Mouse (Mus musculus) hindbrain, embryonic 11.5 days (tissue): ENCODE data around the gene Wasf1. TPM values are rescaled to one million over a fixed set of nuclear protein-coding genes. Genes with fewer than 3 reads are reported as not detected.

ENCODE experiments used
- ATAC-seq: fragments of 200-750 bp; cut with Nextera tagmentation; 2 replicates; pipeline ENCODE4 v1.8.0; 2017; ENCODE audit warnings: mild to moderate bottlenecking, moderate TSS enrichment, moderate library complexity; ENCODE audit not compliant: low FRiP score
- DNase-seq: peaks from one replicate; pipeline ENCODE4 v3.0.0-alpha.2; 2015; ENCODE audit warnings: low spot score
- H3K27ac ChIP-seq: fragments of 300-500 bp; sonication (generic); 2 replicates; pipeline ENCODE4 v1.5.1; 2014; ENCODE audit warnings: mild to moderate bottlenecking, low read depth, low read length
- H3K27me3 ChIP-seq: fragments of 300-500 bp; sonication (generic); 2 replicates; pipeline ENCODE4 v1.6.1; 2014; ENCODE audit warnings: mild to moderate bottlenecking, low read length, moderate library complexity, mixed read lengths; ENCODE audit not compliant: control insufficient read depth, insufficient read depth
- H3K36me3 ChIP-seq: fragments of 300-500 bp; sonication (generic); 2 replicates; pipeline ENCODE4 v1.6.1; 2014; ENCODE audit warnings: mild to moderate bottlenecking, low read length, moderate library complexity, mixed read lengths; ENCODE audit not compliant: control insufficient read depth, insufficient read depth
- H3K4me1 ChIP-seq: fragments of 300-500 bp; sonication (generic); replicated peaks from 2 replicates; pipeline ENCODE4 v1.6.1; 2014; ENCODE audit warnings: low read length, mixed read lengths; ENCODE audit not compliant: control insufficient read depth, insufficient read depth
- H3K4me2 ChIP-seq: fragments of 300-500 bp; sonication (generic); replicated peaks from 2 replicates; pipeline ENCODE4 v1.6.1; 2014; ENCODE audit warnings: mild to moderate bottlenecking, low read depth, low read length
- H3K4me3 ChIP-seq: fragments of 300-500 bp; sonication (generic); 2 replicates; pipeline ENCODE4 v1.5.1; 2014; ENCODE audit warnings: low read depth, low read length
- H3K9ac ChIP-seq: fragments of 300-500 bp; sonication (generic); 2 replicates; pipeline ENCODE4 v1.6.1; 2014; ENCODE audit warnings: low read depth, low read length
- H3K9me3 ChIP-seq: fragments of 300-500 bp; sonication (generic); 2 replicates; pipeline ENCODE4 v1.6.1; 2016; ENCODE audit warnings: low read length; ENCODE audit not compliant: control insufficient read depth
- WGBS: fragments of 180-500 bp; shearing (Covaris S2); extraction: QIAGEN DNeasy Blood & Tissue Kit; methylation state at CpG from one replicate; pipeline ENCODE4 v1.1.7; 2014; 5-methylcytosine and 5-hydroxymethylcytosine counted together
- polyA plus RNA-seq: library from polyadenylated mRNA; unstranded; fragments of >200 nt; fragmentation: Nextera tagmentation; extraction: Ambion mirVana; gene quantifications from 2 replicates; pipeline ENCODE4 v1.2.1, GENCODE M21; 2014

Gene Wasf1
- polyA plus RNA-seq, 1 experiment from 2014 or later = 43.8 TPM

DNA sequence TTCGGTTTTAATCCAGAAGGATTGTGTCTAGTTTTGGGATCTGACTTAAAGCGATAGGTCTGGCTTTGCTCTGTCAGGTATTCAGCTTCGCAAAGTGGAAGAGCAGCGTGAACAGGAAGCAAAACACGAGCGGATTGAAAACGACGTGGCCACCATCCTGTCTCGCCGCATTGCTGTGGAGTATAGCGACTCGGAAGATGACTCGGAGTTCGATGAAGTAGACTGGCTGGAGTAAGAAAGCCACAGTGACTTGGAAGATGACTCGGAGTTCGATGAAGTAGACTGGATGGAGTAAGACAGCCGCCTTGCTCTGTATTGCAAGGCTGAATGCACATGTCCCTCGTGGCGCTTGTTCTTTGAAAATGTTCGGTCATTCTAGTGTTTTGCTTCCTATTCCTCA, 54.3 kb downstream of the Wasf1 start:
- ATAC-seq = no peak
- WGBS = 95% methylated on average over 20 of the region's 20 CpGs

DNA sequence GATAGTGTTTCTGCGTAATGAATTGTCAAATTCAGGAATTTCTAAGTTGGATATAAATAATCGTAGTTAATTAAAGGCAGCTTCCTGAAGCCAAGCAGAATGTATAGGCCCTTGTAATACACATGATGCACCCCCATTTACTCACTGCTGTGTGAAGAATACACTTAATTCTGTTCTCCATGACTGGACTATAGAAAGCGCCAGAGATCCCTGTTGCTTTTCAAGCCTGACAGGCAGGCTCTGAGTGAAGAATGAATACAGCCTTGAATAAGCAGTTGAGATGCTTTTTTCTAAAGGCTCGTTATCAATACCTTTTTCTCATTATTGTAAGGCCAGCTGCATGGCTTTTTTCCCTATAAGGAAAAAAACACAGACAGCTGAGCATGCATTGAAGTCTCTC, 59.4 kb downstream of the Wasf1 start:
- H3K27me3 ChIP-seq = no peaks in the 10 kb centered on the region
- 0 out of 2 replicates have a peak, but pooled peaks cover 2% of the 10 kb centered on the region for H3K36me3 ChIP-seq
- H3K4me3 ChIP-seq = no peak overlapping the region
- 44% methylated on average over 4 of the region's 4 CpGs for WGBS
- DNase-seq (peak; percentile 23), ATAC-seq (peak; percentile 71; the same call in 1 of the 2 replicates)
- H3K9me3 ChIP-seq = no peaks in the 10 kb centered on the region
- no peak overlapping the region for H3K4me2 ChIP-seq
- no peaks in the 10 kb centered on the region for H3K4me1 ChIP-seq
- no peak overlapping the region for H3K27ac ChIP-seq
- H3K9ac ChIP-seq = no peak overlapping the region

More for the DNA sequence above, 54.3 kb downstream of the Wasf1 start:
- no peak overlapping the region for H3K27ac ChIP-seq
- H3K4me3 ChIP-seq = no peak overlapping the region
- no peak overlapping the region for H3K9ac ChIP-seq
- H3K4me2 ChIP-seq = no peak overlapping the region
- no peak for DNase-seq
- no peaks in the 10 kb centered on the region for H3K27me3 ChIP-seq
- H3K36me3 ChIP-seq = no peaks in the 10 kb centered on the region; the same call in 1 of the 2 replicates
- no peaks in the 10 kb centered on the region for H3K9me3 ChIP-seq
- H3K4me1 ChIP-seq = no peaks in the 10 kb centered on the region

DNA sequence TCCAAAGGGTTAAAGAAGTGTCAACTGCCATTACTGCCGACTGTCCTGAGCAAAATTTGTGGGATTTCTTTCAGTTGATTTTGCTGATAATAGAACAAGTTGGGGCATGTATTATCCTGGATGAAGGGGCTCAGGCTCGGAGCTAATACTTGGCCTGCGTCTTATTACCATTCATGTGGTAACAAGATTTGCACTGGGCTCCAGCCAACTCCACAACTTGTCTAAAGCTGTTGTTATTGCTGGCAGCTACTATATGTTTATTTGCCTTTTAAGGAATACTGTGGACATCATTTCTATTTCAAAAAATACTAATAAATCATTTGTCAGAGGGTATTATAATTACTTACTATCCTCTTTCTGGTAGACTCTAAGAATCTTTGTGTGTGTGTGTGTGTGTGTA, 66.9 kb downstream of the Wasf1 start:
- 87% methylated on average over 3 of the region's 3 CpGs for WGBS
- DNase-seq (no peak), ATAC-seq (no peak)
- Histone ChIP-seq H3K4me1 (no peaks in the 10 kb centered on the region), H3K9ac (no peak overlapping the region), H3K36me3 (0 out of 2 replicates have a peak, but pooled peaks cover 2% of the 10 kb centered on the region), H3K4me3 (no peak overlapping the region), H3K4me2 (no peak overlapping the region), H3K9me3 (no peaks in the 10 kb centered on the region), H3K27me3 (no peaks in the 10 kb centered on the region), H3K27ac (no peak overlapping the region)

DNA sequence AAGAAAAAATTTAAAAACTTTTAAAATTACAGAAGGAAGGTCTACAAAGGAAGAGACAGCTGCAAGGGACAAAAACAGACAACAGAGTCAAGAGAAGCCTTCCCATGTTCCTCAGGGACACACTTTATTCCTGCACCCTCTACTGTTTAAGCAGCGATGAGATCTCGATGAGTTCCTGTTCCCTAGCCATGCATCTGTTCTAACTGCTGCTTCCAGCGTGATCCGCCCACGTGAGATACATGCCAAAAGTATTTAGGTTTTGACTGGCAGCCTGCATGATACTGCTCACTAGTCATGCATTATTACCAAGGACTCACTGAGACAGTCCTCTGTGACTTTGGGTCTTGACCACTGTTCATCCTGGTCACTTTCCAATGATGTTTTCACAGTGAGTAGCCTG, 72.9 kb downstream of the Wasf1 start:
- DNase-seq (no peak), ATAC-seq (no peak)
- H3K4me3 ChIP-seq = no peak overlapping the region
- H3K4me2 ChIP-seq = no peak overlapping the region
- H3K36me3 ChIP-seq = no peaks in the 10 kb centered on the region
- H3K9me3 ChIP-seq = no peaks in the 10 kb centered on the region
- WGBS = 89% methylated on average over 5 of the region's 5 CpGs
- H3K27me3 ChIP-seq = no peaks in the 10 kb centered on the region
- no peak overlapping the region for H3K27ac ChIP-seq
- no peaks in the 10 kb centered on the region for H3K4me1 ChIP-seq
- H3K9ac ChIP-seq = no peak overlapping the region

DNA sequence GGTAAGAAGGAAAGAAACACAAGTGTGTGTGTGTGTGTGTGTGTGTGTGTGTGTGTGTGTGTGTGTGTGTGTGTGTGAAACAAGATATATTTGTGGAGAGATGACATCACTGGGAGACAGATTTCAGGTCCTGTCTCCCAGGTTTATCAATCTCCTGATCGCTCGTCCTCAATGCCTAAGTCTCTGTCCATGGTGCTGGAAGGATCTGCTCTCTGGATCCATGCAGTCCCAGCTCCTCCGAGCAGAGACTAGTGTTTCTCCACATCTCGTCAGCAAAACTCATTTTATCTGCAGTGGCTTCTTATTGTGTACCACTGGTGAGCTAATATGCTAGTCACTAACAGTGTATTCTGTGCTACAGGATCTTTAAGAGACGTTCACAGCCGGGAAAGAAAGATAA, 78.1 kb downstream of the Wasf1 start:
- Histone ChIP-seq H3K9ac (no peak overlapping the region), H3K4me2 (no peak overlapping the region), H3K9me3 (no peaks in the 10 kb centered on the region), H3K4me3 (no peak overlapping the region), H3K4me1 (no peaks in the 10 kb centered on the region), H3K27ac (no peak overlapping the region), H3K27me3 (no peaks in the 10 kb centered on the region), H3K36me3 (no peaks in the 10 kb centered on the region)
- no peak for ATAC-seq
- DNase-seq = peak; percentile 52
- 49% methylated on average over 6 of the region's 6 CpGs for WGBS

DNA sequence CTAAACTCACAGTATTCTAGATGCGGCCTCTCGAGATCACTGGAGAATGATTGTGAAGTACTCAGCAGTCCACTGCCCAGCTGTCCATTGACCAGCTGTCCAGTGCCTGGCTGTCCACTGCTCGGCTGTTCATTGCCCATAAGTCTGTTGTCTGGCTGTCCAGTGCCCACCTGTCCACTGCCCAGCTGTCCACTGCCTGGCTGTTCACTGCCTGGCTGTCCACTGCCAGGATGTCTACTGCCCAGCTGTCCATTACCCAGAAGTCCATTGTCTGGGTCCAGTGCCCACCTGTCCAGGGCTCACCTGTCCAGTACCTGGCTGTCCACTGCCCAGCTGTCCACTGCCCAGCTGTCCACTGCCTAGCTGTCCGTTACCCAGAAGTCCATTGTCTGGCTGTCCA, 78.7 kb downstream of the Wasf1 start:
- H3K27ac ChIP-seq = no peak overlapping the region
- no peaks in the 10 kb centered on the region for H3K4me1 ChIP-seq
- H3K4me3 ChIP-seq = no peak overlapping the region
- H3K36me3 ChIP-seq = no peaks in the 10 kb centered on the region
- DNase-seq (no peak), ATAC-seq (no peak)
- H3K4me2 ChIP-seq = no peak overlapping the region
- H3K9me3 ChIP-seq = no peaks in the 10 kb centered on the region
- H3K9ac ChIP-seq = no peak overlapping the region
- H3K27me3 ChIP-seq = no peaks in the 10 kb centered on the region
- 94% methylated on average over 4 of the region's 4 CpGs for WGBS

DNA sequence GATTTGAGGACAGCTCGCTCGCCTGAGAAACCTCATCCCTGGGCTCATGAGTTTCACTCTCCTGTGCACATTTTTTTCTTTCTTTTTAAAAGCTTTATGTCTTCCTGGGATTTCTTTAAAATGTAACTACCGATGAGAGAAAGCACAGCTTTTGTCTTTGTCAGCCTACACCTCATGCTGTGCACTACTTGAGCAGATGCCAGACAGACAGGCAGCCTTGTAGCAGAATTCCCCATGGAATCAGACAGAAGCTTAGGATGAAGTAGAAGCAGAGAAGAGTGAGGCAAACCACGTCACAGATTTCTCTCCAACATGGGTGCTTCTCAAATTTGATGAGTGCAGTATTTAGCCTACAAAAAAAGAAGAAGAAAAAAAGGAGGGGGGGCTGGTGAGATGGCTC, 81.3 kb downstream of the Wasf1 start:
- Histone ChIP-seq H3K27ac (no peak overlapping the region), H3K4me3 (no peak overlapping the region), H3K9ac (no peak overlapping the region), H3K9me3 (no peaks in the 10 kb centered on the region), H3K4me1 (no peaks in the 10 kb centered on the region), H3K36me3 (no peaks in the 10 kb centered on the region), H3K4me2 (no peak overlapping the region), H3K27me3 (no peaks in the 10 kb centered on the region)
- no peak for DNase-seq
- WGBS = 37% methylated on average over 4 of the region's 4 CpGs
- ATAC-seq = no peak

DNA sequence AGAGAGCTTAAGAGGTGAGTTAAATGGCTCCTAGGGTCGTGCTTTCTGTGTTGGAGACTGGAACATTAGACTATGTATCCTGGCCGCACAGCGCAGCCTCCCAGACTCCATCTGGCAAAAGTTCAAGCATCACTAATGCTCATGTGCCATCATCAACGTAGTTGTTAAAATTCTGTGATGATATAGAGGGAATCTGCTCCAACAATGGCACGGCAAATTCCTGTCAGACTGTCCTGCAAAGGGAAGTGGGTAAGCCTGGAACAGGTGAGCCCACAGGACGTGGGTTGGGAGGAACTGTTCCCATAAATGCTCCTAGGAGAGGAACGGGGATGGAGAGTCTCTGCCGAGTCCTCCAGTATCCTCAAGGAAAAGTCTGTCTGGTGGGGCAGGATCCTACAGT, 85.3 kb downstream of the Wasf1 start:
- Histone ChIP-seq H3K36me3 (no peaks in the 10 kb centered on the region), H3K9me3 (no peaks in the 10 kb centered on the region), H3K27me3 (no peaks in the 10 kb centered on the region), H3K9ac (no peak overlapping the region), H3K4me1 (no peaks in the 10 kb centered on the region), H3K4me2 (no peak overlapping the region), H3K4me3 (no peak overlapping the region), H3K27ac (no peak overlapping the region)
- 71% methylated on average over 8 of the region's 8 CpGs for WGBS
- ATAC-seq = no peak
- DNase-seq = no peak

DNA sequence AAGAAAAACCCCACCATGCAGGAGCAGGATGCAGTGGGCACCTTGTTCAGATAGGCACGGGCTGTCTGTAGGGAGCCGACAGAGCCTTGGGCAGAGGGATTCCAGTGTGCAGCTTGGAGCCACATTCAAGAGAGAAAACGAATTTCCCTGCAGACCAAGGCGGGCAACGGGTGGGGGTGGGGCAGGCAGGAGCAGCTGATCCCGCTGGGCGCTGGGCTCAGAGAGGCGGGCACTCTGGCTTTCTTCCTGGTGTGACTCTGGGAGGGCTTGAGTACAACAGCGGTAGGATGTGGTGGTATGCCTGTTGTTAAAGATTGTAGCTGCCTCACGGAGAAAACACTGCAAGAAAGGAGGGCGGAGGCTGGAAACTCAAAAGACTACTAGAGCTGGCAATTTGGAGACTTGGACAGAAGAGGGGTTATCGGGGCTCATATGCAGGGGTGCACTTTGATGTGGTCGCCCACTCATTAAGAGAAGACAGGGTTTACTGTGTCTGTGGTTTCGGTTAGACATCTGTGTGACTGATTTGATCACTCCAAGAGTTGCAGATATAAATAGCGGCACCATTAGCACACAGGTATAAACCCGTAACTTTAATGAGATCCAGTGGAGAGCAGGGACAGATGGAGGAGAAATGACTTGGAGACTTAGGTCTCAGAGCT, 86.2 kb downstream of the Wasf1 start:
- Histone ChIP-seq H3K27me3 (no peaks in the 10 kb centered on the region), H3K4me3 (0 out of 2 replicates have a peak overlapping the region, but pooled peaks have one; percentile 0), H3K36me3 (no peaks in the 10 kb centered on the region), H3K4me2 (peak overlapping the region; percentile 50), H3K9ac (peak overlapping the region; percentile 32; the same call in 1 of the 2 replicates), H3K9me3 (no peaks in the 10 kb centered on the region), H3K4me1 (no peaks in the 10 kb centered on the region), H3K27ac (no peak overlapping the region)
- peak; percentile 65 for ATAC-seq
- peak; percentile 74 for DNase-seq
- 11% methylated on average over 16 of the region's 16 CpGs for WGBS
